Mouse (Mus musculus): ENCODE results near the gene Zfhx3.

GRCm38 (mm10) chr8:108553808-108554577 is 611.5 kb downstream of the Zfhx3 start:
- TF ChIP-seq CTCF (IDR thresholded peaks at IDR 0.05; ENCODE audit: low read depth, low read length) (no peak), POLR2A (IDR thresholded peaks at IDR 0.05; ENCODE audit: extremely low read depth, insufficient read depth, low read length) (no peak)
